Mouse (Mus musculus): ENCODE data around the gene Camk2d. TPM values are rescaled to one million over a fixed set of nuclear protein-coding genes. Genes with fewer than 3 reads are reported as not detected.

Camk2d gene
- total RNA-seq, 4 experiments from 2014 or later = 49.9 to 62.3 (median 62.0) TPM

GRCm38 (mm10) chr3:126650747-126651146 is 54.6 kb downstream of the Camk2d start:
- no peak for DNase-seq (ENCODE audit: low spot score in 2 of 2)

- DNase-seq (ENCODE audit: low spot score in 2 of 2) = no peak
Measured at GRCm38 (mm10) chr3:126652361-126652760, 56.3 kb downstream of the Camk2d start.

GRCm38 (mm10) chr3:126653118-126653517 is 57.0 kb downstream of the Camk2d start:
- DNase-seq (ENCODE audit: low spot score in 2 of 2) = no peak

- no peak for DNase-seq (ENCODE audit: low spot score in 2 of 2)
Measured at GRCm38 (mm10) chr3:126656173-126656572, 60.1 kb downstream of the Camk2d start.

GRCm38 (mm10) chr3:126657895-126658294 is 61.8 kb downstream of the Camk2d start:
- DNase-seq (ENCODE audit: low spot score in 2 of 2) = no peak

- DNase-seq (ENCODE audit: low spot score in 2 of 2) = no peak
Measured at GRCm38 (mm10) chr3:126658791-126659190, 62.7 kb downstream of the Camk2d start.

GRCm38 (mm10) chr3:126659235-126659634 is 63.1 kb downstream of the Camk2d start:
- DNase-seq (ENCODE audit: low spot score in 2 of 2) = no peak

- no peak for DNase-seq (ENCODE audit: low spot score in 2 of 2)
Measured at GRCm38 (mm10) chr3:126659832-126660564, 63.9 kb downstream of the Camk2d start.

GRCm38 (mm10) chr3:126660575-126660974 is 64.5 kb downstream of the Camk2d start:
- DNase-seq (ENCODE audit: low spot score in 2 of 2) = no peak

GRCm38 (mm10) chr3:126660986-126661385 is 64.9 kb downstream of the Camk2d start:
- DNase-seq (ENCODE audit: low spot score in 2 of 2) = no peak

- no peak for DNase-seq (ENCODE audit: low spot score in 2 of 2)
Measured at GRCm38 (mm10) chr3:126661920-126662319, 65.8 kb downstream of the Camk2d start.

- DNase-seq (ENCODE audit: low spot score in 2 of 2) = no peak
Measured at GRCm38 (mm10) chr3:126663436-126663835, 67.3 kb downstream of the Camk2d start.

- DNase-seq (ENCODE audit: low spot score in 2 of 2) = no peak
Measured at GRCm38 (mm10) chr3:126665866-126666265, 69.8 kb downstream of the Camk2d start.

GRCm38 (mm10) chr3:126667019-126667418 is 70.9 kb downstream of the Camk2d start:
- no peak for DNase-seq (ENCODE audit: low spot score in 2 of 2)

GRCm38 (mm10) chr3:126667451-126667850 is 71.3 kb downstream of the Camk2d start:
- DNase-seq (ENCODE audit: low spot score in 2 of 2) = peak; percentile 33 to 49

- no peak for DNase-seq (ENCODE audit: low spot score in 2 of 2)
Measured at GRCm38 (mm10) chr3:126668123-126668522, 72.0 kb downstream of the Camk2d start.

GRCm38 (mm10) chr3:126668692-126669091 is 72.6 kb downstream of the Camk2d start:
- no peak for DNase-seq (ENCODE audit: low spot score in 2 of 2)

GRCm38 (mm10) chr3:126670413-126670812 is 74.3 kb downstream of the Camk2d start:
- DNase-seq (ENCODE audit: low spot score in 2 of 2) = no peak

GRCm38 (mm10) chr3:126671292-126671691 is 75.2 kb downstream of the Camk2d start:
- no peak for DNase-seq (ENCODE audit: low spot score in 2 of 2)

- no peak for DNase-seq (ENCODE audit: low spot score in 2 of 2)
Measured at GRCm38 (mm10) chr3:126681051-126681450, 84.9 kb downstream of the Camk2d start.

GRCm38 (mm10) chr3:126681996-126682395 is 85.9 kb downstream of the Camk2d start:
- DNase-seq (ENCODE audit: low spot score in 2 of 2) = no peak

- DNase-seq (ENCODE audit: low spot score in 2 of 2) = no peak
Measured at GRCm38 (mm10) chr3:126685363-126685762, 89.3 kb downstream of the Camk2d start.

- DNase-seq (ENCODE audit: low spot score in 2 of 2) = no peak
Measured at GRCm38 (mm10) chr3:126687150-126687549, 91.0 kb downstream of the Camk2d start.
